Mouse (Mus musculus) kidney, postnatal 25 days (tissue): Measurements from ENCODE around the gene Kifc3.
"Not testable (repeated sequence)": the region's sequence is repeated elsewhere in the genome, so short reads cannot be mapped to it uniquely, and the experiment has no call there.

ENCODE experiments used
- DNase-seq, 2 experiments: peaks; one replicate each; pipeline ENCODE4 v3.0.0; 2021; ENCODE audit warnings: mixed read lengths in 2 of 2

Kifc3 gene

DNA sequence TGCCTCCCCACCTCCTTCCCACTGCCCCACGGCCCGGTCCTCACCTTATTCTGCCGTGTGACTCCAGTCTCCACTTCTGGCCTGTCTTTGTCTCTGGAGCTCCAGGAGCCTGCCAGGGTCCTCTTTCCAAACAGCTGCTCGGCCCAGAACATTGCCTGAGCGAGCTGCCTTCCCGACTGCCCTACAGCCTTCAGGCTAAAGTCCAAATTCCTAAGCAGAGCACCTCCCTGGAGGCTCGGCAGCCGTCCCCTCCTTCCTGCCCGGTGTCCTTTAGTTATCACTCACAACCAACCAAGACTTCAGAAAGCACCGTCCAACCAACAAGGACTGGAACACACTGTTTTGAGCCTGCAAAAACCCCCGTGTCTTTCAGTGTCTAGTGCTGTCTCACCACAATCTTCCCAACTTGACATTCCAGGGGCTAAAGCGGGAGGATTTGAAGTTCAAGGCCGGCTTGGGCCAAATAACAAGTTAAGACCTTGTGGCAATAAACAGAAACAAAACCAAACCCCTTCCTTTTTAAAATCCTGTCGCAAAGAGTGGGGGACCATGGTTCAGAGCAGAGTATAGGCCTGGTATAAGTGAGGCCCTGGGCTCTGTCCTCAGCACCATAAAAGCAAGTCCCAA lies at the start of gene Kifc3:
Gene Kifc3, minus strand, starts transcription at position 164 of the 627 bp plus-strand sequence.
- DNase-seq = peak; percentile 76 to 91

DNA sequence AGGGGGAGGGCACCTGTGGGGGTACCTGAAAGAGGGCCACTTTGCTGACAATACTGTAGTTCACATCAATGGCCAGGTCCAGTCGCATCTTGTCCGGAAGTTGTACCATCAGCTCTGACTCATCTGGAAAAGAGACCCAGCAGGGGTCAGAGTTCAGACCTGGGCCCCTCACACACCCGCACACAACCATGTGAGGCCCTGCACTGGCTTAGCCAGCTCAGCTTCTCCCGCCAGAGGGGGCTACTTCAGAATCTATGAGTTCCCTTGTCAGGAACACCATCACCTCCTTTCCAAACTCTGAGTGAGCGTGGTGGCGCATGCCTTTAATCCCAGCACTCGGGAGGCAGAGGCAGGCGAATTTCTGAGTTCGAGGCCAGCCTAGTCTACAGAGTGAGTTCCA lies 49.4 kb upstream of the Kifc3 start:
- DNase-seq = no peak

- peak; percentile 49 to 52 for DNase-seq
Measured at GRCm38 (mm10) chr8:95249847-95250246, 47.2 kb upstream of the Kifc3 start.

DNA sequence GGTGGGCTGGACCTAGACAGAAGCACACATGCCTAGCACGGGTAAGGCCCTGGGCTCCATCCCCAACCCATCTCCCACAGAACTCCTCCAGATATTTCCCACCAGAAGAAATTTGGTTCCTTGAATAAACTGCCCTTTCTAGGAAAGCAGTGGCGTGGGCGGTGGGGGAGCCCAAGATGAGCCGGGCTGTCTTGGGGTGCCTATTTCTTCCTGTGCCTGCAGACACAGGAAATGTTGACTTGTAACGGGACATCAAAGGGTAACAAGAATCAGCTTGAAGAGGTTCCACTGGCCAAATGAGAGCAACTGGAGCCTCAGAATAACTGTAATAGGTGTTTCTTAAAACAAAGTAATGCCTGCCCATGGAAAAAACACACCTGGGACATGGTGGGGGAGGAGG lies 44.7 kb upstream of the Kifc3 start:
- no peak for DNase-seq

DNA sequence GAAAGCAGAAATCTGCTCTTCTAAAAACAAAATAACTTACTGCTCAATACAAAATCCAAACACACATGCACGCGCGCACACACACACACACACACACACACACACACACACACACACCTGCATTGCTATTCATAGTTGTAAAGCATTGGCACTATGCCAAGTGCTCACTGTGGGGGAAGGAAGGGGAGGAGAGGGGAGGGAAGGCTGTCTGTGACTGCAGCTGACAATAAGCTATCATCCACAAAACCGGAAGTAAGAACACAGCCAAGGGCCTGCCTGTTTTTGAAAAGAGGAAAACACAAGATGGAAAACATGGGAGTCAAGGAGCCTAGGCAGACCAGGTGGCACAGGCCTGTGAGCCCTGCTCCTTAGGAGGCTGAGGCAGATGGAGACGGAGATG lies 42.6 kb upstream of the Kifc3 start:
- peak; percentile 72 to 83 for DNase-seq

- DNase-seq = no peak
Measured at GRCm38 (mm10) chr8:95243853-95244252, 41.2 kb upstream of the Kifc3 start.

- peak; percentile 45 to 70 for DNase-seq
Measured at GRCm38 (mm10) chr8:95242826-95243571, 40.4 kb upstream of the Kifc3 start.

DNA sequence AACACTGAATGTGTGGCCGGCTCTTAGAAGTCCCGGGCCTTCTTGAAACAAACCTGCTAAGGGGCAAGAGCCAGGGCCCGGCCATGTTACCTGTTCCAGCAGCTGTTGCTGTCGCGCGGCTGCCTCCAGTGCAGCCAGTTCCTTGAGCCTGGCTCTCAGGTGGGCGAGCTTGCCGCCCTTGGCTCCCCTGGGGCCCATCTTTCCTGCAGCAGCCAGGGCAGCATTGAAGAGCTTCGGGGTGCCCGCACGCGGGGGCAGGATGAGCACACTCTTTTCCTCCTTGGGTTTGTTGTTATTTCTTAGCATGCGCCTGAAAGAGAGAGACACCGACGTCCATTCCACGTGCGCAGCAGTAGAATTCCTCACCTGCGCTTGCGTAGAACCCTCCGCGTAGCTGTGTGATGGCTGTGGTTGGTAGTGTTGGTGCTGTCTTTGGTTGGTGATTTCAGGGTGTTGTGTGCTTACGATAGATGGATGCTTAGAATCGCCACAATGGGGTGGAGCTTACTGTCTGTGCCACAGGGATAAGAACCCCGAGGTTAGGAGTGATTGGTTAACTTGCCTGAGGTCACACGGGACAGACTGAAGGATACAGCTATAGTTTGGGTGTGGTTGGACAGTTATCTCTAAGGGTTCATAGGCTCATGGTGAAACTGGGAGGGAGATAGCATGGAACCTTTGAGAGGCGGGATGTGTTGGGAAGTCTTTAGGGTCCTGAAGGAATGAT lies 39.6 kb upstream of the Kifc3 start:
- no peak for DNase-seq

DNA sequence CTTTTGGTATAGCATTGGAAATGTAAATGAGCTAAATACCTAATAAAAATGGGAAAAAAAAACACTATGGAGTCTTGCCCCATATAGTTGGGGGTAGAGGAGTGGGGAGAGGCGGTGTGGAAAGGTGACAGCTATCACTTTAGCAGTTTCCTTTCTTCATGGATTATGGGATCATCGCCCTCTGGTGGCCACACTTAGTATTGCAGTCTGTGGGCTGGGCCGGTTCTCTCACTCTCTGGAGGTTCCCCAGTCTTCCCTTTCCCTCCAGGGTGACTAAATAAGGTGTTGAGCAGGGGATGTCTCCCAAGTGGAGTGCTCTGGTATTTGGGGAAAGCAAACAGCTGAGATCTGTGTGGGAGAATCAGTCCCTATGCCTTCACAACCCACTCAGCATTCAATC lies 33.1 kb upstream of the Kifc3 start:
- peak; percentile 67 to 86 for DNase-seq

GRCm38 (mm10) chr8:95230086-95230485 lies 27.5 kb upstream of the Kifc3 start:
- DNase-seq = not testable (repeated sequence)

DNA sequence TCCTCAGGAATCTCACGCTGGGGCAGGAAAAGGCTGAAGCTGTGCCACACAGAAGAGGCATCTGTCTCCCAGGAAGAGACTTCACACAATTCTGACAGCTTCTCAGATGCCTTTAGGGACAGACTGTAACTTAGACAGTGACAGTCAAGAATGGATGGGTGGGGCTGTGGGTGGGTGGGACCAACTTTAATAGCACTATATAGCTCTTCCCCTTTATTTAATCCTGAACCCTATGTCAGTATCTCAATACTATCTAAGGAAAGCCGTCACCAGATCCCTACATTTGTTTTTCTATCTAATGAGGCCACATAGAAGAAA lies 24.5 kb upstream of the Kifc3 start:
- no peak for DNase-seq

DNA sequence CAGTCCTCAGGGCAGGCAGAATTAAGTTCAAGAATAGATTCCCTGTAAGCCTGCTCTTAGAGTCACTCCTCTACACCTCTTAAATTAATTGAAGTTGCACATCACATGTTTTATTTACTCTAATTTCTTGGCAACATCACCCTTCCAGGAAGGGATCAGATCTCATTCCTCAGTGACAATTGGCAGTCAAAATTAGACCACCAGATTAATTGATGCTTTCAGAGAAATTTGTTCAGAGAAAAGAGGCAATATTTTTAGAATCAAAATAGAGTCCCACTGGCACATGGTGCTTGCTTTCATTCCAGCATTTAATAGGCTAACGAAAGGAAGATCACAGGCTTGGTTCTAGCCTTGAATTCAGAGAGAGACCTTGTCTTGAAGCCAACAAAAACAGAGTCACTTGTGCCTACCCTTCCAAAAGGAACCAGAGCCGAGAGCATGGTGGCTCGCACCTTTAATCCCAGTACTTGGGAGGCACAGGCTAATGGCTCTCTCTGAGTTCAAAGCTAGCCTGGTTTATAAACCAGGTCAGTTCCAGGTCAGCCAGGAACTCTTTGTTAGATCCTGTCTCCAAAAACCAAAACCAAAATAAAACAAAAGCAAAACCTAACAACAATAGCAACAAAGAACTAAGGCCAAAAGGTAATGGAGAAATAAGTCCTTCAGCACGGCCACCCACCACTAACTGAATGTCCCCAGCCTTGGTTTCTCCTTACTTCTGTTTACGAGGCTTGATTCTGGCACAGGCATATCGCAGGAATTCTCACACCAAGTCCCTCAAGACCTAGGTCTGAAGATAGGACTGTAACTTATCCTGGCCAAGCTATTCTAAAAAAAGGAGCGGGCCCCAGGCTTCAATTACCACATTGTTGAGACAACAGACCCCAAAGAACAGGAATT lies 23.9 kb upstream of the Kifc3 start:
- DNase-seq = no peak

DNA sequence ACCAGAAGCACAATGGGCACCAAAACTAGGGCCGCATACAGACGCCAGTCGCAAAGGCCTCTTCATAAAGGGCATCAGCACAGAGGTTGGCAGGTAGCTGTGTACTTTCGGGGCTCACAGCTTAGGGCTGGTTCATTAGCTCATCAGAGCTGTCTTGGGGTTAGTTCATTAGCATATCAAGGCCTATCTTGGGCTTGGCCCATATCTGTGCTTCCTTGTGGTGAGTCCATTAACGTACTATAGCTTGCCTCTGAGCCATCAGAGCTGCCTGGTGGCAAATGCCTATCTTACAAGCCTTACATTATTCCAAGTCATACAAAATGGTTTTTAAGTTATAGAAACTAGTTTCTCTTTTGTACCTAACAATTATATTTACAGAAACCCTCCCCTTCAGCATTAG lies 21.4 kb upstream of the Kifc3 start:
- DNase-seq = no peak

DNA sequence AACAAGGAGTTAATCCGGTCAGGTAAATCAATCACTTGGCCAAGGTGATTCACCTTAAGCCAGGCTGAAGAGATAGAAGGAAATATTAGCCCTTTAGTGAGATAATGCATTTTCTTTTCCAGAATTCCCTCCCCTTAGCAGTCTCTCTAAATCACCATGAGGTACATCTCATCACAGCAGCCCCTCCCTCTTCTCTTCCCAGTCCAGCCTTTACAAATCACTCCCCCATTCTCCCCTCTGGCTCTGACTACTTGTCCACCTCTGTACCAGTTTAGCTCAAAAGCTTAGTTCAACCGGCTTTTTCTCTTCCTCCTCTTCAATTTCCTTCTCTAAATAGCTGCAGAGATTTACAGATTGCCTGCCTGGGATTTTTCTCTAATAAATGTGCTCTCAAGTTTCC lies 18.4 kb upstream of the Kifc3 start:
- no peak for DNase-seq

DNA sequence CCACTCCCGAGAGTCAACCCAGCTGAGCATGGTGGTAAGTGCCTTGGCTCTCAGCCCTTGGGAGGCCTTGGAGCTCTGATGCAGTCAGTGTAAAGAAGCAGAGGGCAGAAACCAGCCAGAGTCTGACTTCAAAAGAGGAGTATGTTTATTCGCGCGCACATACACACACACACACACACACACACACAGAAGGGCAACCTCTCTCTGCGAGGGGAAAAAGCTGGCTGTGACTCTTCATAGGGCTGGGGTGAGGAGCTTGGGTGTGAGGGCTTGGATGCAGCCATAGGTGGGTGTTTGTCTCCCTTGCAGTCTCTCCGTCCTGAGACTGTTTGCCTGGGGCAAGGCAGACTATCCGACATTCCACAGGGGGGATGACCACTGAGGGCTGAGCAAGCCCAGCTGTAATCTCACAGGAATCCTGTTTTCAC lies 18.0 kb upstream of the Kifc3 start:
- DNase-seq = no peak

GRCm38 (mm10) chr8:95219623-95220022 lies 17.0 kb upstream of the Kifc3 start:
- no peak for DNase-seq

DNA sequence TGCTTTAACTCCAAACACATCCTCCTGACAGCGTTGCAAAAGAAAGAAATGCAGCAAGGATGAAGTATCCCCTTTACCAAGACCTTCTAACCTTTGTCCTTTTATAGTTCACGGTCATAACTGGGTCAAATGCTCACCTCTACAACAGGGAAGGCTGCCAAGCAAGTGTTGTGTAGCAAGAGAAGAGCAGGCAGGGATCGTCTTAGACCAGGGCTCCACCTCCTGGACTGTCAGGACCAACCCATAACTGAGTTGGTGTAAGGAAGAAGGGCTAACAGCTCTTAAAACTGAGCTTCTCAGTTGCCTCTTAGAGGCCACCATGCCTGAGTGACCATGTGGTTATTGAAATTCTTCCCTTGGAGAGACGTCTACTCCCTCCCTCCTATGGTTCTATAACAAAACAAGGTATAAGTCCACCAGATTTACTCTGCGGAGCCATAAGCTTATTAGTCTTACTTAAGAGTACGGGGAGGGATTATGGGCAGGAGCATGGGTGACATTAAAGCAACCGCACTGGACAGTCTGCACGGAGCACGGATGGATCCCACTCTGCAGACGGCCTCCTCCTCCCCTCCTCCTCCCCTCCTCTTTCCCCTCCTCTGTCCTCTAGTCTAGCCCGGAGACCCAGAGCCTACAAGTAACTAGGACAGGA lies 13.2 kb upstream of the Kifc3 start:
- DNase-seq = peak; percentile 41 to 46

DNA sequence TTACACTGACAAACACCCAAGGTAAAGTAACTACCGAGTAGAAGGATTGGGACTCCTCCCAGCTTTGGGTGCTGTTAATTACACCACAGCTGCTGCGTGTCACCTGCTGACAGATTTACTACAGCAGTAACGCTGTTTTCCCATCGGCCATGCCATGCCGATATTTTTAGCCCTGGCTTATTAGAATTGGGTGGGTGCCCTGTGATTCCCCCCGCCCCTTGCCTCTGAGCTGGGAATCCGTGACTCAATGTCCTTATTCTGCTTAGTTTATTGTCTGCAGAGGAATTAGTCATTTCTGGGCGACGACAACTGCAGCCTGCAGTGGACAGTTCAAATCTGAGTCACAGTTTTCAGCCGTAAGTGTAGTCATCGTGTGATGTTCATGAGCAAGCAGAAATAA lies 7.3 kb upstream of the Kifc3 start:
- peak; percentile 37 to 59 for DNase-seq

DNA sequence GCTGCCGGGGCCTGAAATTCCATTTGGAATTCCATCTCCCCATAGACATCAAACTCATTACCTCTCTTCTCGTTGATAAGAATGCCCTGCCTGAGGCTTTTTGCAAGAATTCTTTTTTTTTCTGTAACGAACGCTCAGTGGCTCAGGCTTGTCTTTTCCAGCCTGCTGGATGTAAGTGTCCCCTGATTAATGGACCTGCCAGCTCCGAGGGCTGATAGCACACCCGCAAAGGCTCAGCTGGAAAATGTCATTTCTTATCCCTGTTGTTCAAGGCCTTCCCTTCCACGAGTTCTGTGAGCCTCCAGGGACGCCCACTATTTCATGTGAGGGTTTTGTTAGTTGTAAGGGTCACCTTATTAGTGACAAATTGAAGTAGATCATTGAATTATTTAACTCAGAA lies 3.3 kb upstream of the Kifc3 start:
- no peak for DNase-seq

DNA sequence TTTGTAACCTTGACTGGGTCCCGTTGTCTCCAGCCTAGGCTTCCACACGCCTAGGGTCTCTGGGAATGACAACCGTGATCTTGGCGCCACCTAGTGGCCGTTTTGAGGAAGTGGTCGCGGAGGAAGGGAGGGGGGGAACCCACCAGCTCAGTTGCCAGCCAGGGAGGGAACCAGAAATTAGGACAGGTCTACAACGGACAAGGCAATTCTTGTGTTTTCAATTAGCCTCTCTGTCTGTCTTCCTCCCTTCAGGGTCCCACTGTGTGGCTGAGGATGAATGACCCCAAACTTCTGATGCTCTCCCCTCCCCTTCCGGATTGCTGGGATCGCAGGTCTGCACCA lies 1.4 kb upstream of the Kifc3 start:
- peak; percentile 72 to 75 for DNase-seq

DNA sequence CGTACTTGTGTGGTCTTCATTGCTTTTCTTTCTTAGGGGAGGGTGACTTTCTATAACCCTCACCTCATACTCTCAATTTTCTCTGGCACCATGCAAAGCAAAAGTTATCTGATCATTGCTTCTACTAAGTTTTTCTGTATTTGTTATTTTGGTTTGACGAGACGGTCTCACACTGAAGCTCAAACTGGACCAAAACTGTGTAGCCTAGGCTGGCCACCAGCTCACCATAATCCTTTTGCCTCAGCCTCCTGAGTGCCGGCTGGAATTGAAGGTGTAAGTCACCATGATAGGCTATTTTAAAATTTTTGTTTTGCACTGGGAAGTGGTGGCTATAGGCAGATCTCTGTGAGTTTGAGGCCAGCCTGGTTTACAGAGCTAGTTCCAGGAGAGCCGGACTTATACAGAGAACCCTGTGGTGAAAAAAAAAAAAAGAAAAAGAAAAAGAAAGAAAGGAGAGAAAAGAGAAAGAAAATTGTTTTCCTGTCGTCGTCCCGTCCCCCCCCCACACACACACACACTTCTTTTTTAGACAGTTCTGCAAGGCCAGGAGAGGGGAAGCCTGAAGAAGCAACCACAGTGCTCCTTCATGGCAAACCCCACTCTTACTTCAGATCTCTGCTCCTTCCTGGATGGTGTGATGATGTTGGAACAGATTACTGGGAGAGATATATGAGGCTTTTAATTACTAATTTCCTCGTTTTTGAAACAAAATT lies 870 bp upstream of the Kifc3 start:
- no peak for DNase-seq

DNA sequence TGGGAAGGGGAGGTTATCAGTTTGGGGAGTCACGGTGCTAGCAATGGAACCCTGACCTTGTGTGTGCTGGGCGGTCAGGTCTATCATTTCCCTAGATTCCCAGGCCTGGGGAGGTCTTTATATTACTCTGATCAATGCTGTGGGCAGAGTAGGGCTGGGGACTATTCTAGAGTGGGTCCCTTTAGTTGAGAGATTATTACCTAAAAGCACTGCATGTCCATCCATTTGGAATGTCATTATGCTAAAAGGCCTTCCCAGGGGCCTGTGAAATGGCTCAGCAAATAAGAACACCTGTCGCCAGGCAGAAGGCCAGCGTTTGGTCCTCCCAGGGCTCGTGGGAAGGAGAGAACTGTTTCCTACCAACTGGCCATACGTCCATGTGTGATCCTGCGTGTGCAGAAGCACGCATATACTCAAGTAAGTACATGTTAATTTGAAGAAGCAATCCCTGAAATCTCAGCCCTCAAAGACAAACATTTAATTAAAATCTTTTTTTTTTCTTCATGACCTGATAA lies 499 bp downstream of the Kifc3 start:
- peak; percentile 41 to 65 for DNase-seq
